Mouse (Mus musculus): ENCODE data around the gene Rabepk. TPM values are rescaled to one million over a fixed set of nuclear protein-coding genes. Genes with fewer than 3 reads are reported as not detected.
"Not testable (repeated sequence)": the region's sequence is repeated elsewhere in the genome, so short reads cannot be mapped to it uniquely, and the experiment has no call there.

The Rabepk gene
- polyA plus RNA-seq, 1 experiment, result 59.9 TPM

DNA sequence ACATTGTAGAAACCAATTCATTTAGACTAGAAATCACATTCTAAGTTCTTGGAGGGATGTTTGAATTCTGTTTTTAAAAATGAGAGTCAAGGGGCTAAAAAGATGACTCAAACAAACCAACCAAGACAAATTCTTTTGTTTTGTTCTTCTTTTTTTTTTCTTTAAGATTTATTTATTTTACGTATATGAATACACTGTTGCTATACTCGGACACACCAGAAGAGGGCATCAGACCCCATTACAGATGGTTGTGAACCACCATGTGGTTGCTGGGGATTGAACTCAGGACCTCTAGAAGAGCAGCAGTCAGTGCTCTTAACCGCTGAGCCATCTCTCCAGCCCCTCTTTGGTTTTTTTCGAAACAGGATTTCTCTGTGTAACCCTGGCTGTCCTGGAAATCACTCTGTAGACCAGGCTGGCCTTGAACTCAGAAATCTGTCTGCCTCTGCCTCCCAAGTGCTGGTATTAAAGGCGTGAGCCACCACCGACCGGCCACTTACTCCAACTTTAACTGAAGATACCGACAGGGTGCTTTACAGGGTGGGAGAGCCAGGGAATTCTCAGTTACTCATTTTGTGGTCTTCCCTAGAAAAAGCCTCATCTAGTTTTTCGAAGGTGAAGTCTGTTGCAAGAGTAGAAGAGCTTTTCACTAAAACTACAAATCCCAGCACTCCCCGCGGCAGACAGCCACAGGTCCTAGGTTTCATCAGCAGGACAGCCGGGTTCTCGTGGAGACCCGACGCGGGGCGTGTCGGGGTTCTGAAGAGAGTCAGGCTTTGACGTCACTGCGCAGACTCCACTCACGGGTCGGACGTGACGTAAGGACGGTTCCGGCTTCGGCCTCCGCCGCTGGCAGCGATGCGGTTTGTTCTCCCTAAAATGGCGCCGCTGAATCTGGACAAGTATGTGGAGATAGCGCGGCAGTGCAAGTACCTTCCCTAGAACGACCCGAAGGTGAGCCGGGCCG, 2.1 kb upstream of the Rabepk start:
- H3K36me3 ChIP-seq (ENCODE audit: control insufficient read depth, insufficient read depth), result peaks cover 26% of the 10 kb centered on the region
- H3K27me3 ChIP-seq (ENCODE audit: control insufficient read depth, insufficient read depth, insufficient read length), result no peaks in the 10 kb centered on the region
- TF ChIP-seq MAX (IDR thresholded peaks at IDR 0.05) (peak; percentile 84), FOSL1 (IDR thresholded peaks at IDR 0.05; ENCODE audit: insufficient read depth, low read length, poor library complexity, severe bottlenecking) (no peak), MYOG (IDR thresholded peaks at IDR 0.05; ENCODE audit: control insufficient read depth, extremely low read depth, insufficient read length) (no peak), USF1 (IDR thresholded peaks at IDR 0.05; ENCODE audit: low read depth) (no peak), CEBPB (IDR thresholded peaks at IDR 0.05; ENCODE audit: low read depth) (peak; percentile 84), MYOD1 (IDR thresholded peaks at IDR 0.05; ENCODE audit: control insufficient read depth, insufficient read length, low read depth) (no peak)
- H3ac ChIP-seq (ENCODE audit: control insufficient read depth, insufficient read length, low read depth), result peak overlapping the region; percentile 81
- H3K79me3 ChIP-seq (ENCODE audit: low read depth), result peaks cover 42% of the 10 kb centered on the region
- H3K79me2 ChIP-seq (ENCODE audit: control insufficient read depth, insufficient read depth), result peaks cover 60% of the 10 kb centered on the region
- peak overlapping the region; percentile 87 for H3K4me3 ChIP-seq (ENCODE audit: insufficient read depth, poor library complexity, severe bottlenecking)

- peaks cover 27% of the 10 kb centered on the region for H3K79me3 ChIP-seq (ENCODE audit: low read depth)
- no peaks in the 10 kb centered on the region for H3K27me3 ChIP-seq (ENCODE audit: control insufficient read depth, insufficient read depth, insufficient read length)
- H3K36me3 ChIP-seq (ENCODE audit: control insufficient read depth, insufficient read depth), result peaks cover 12% of the 10 kb centered on the region
- no peak overlapping the region for H3K4me3 ChIP-seq (ENCODE audit: insufficient read depth, poor library complexity, severe bottlenecking)
- TF ChIP-seq FOSL1 (IDR thresholded peaks at IDR 0.05; ENCODE audit: insufficient read depth, low read length, poor library complexity, severe bottlenecking) (no peak), CEBPB (IDR thresholded peaks at IDR 0.05; ENCODE audit: low read depth) (no peak), MYOD1 (IDR thresholded peaks at IDR 0.05; ENCODE audit: control insufficient read depth, insufficient read length, low read depth) (no peak), CTCF (IDR thresholded peaks at IDR 0.05; ENCODE audit: control insufficient read depth, insufficient read depth, insufficient read length) (no peak), MYOG (IDR thresholded peaks at IDR 0.05; ENCODE audit: control insufficient read depth, extremely low read depth, insufficient read length) (no peak), USF1 (IDR thresholded peaks at IDR 0.05; ENCODE audit: low read depth) (no peak), MAX (IDR thresholded peaks at IDR 0.05) (no peak)
- H3ac ChIP-seq (ENCODE audit: control insufficient read depth, insufficient read length, low read depth), result peak overlapping the region; percentile 18
- H3K79me2 ChIP-seq (ENCODE audit: control insufficient read depth, insufficient read depth), result peaks cover 45% of the 10 kb centered on the region
Measured at GRCm38 (mm10) chr2:34800371-34800770, 659 bp upstream of the Rabepk start.

DNA sequence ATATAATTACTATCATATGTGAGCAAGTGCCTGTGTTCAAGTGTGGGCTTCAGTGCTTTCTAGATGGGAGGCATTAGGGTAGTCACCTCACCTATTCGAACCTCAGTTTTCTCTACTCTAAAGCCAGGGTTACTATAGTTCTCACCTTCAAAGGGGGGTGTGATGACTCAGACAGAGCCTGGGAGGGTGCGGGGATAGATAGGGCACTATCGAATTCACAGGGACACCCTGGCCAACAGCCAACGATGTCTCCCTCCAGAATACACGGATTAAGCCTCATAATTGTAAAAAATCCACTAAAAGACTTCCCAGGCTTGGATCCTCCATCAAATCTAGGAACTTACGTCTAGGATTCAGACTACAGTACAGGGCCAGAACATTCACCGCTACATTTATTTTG, 4.3 kb downstream of the Rabepk start:
- TF ChIP-seq USF1 (IDR thresholded peaks at IDR 0.05; ENCODE audit: low read depth) (no peak), CEBPB (IDR thresholded peaks at IDR 0.05; ENCODE audit: low read depth) (no peak), MAX (IDR thresholded peaks at IDR 0.05) (no peak), MYOG (IDR thresholded peaks at IDR 0.05; ENCODE audit: control insufficient read depth, extremely low read depth, insufficient read length) (no peak), FOSL1 (IDR thresholded peaks at IDR 0.05; ENCODE audit: insufficient read depth, low read length, poor library complexity, severe bottlenecking) (no peak), CTCF (IDR thresholded peaks at IDR 0.05; ENCODE audit: control insufficient read depth, insufficient read depth, insufficient read length) (no peak)
- H3K27me3 ChIP-seq (ENCODE audit: control insufficient read depth, insufficient read depth, insufficient read length), result no peaks in the 10 kb centered on the region
- H3K79me2 ChIP-seq (ENCODE audit: control insufficient read depth, insufficient read depth), result peaks cover 13% of the 10 kb centered on the region
- H3ac ChIP-seq (ENCODE audit: control insufficient read depth, insufficient read length, low read depth), result no peak overlapping the region
- no peak overlapping the region for H3K4me3 ChIP-seq (ENCODE audit: insufficient read depth, poor library complexity, severe bottlenecking)
- H3K36me3 ChIP-seq (ENCODE audit: control insufficient read depth, insufficient read depth), result peaks cover 28% of the 10 kb centered on the region
- H3K79me3 ChIP-seq (ENCODE audit: low read depth), result no peaks in the 10 kb centered on the region

DNA sequence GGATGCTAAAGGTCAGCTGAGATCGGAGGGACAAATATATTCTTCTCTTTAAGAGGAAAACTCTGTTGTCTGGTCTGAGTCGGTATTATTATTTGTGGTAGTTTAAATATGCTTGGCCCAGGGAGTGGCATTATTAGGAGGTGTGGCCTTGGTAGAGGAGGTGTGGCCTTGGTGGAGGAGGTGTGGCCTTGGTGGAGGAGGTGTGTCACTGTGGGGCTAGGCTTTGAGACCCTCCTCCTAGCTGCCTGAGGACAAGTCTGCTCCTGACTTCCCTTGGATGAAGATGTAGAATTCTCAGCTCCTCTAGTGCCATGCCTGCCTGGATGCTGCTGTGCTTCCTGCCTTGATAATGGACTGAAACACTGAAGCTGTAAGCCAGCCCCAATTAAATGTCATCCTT, 5.2 kb downstream of the Rabepk start:
- Histone ChIP-seq H3K27me3 (ENCODE audit: control insufficient read depth, insufficient read depth, insufficient read length) (no peaks in the 10 kb centered on the region), H3K36me3 (ENCODE audit: control insufficient read depth, insufficient read depth) (peaks cover 36% of the 10 kb centered on the region), H3K79me3 (ENCODE audit: low read depth) (no peaks in the 10 kb centered on the region), H3K79me2 (ENCODE audit: control insufficient read depth, insufficient read depth) (peaks cover 13% of the 10 kb centered on the region), H3ac (ENCODE audit: control insufficient read depth, insufficient read length, low read depth) (no peak overlapping the region), H3K4me3 (ENCODE audit: insufficient read depth, poor library complexity, severe bottlenecking) (no peak overlapping the region)
- no peak for TF ChIP-seq MYOG (IDR thresholded peaks at IDR 0.05; ENCODE audit: control insufficient read depth, extremely low read depth, insufficient read length)
- no peak for TF ChIP-seq MYOD1 (IDR thresholded peaks at IDR 0.05; ENCODE audit: control insufficient read depth, insufficient read length, low read depth)
- no peak for TF ChIP-seq MAX (IDR thresholded peaks at IDR 0.05)
- TF ChIP-seq CTCF (IDR thresholded peaks at IDR 0.05; ENCODE audit: control insufficient read depth, insufficient read depth, insufficient read length), result no peak
- TF ChIP-seq CEBPB (IDR thresholded peaks at IDR 0.05; ENCODE audit: low read depth), result no peak
- TF ChIP-seq FOSL1 (IDR thresholded peaks at IDR 0.05; ENCODE audit: insufficient read depth, low read length, poor library complexity, severe bottlenecking), result no peak
- no peak for TF ChIP-seq USF1 (IDR thresholded peaks at IDR 0.05; ENCODE audit: low read depth)

- H3K4me3 ChIP-seq (ENCODE audit: insufficient read depth, poor library complexity, severe bottlenecking); H3K79me3 ChIP-seq (ENCODE audit: low read depth): not testable (repeated sequence)
- H3K36me3 ChIP-seq (ENCODE audit: control insufficient read depth, insufficient read depth), result peaks cover 50% of the 10 kb centered on the region
Measured at GRCm38 (mm10) chr2:34792543-34792942, 7.2 kb downstream of the Rabepk start.

DNA sequence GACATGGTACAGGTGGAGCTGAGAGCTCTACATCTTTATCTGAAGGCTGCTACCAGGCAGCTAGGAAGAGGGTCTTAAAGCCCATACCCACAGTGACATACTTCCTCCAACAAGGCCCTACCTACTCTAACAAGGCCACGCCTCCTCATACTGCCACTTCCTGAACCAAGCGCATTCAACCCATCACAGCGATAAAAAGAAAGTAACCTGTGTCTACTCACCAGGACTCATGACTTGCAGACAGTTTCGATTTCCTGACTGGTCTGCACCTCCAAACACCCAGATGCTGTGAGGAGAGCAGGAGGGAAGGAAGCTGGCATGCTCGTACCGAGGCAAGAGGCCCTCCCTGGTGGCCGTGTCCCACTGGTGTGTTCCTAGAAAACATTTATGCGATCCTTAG, 9.4 kb downstream of the Rabepk start:
- Histone ChIP-seq H3K27me3 (ENCODE audit: control insufficient read depth, insufficient read depth, insufficient read length) (no peaks in the 10 kb centered on the region), H3ac (ENCODE audit: control insufficient read depth, insufficient read length, low read depth) (no peak overlapping the region), H3K79me3 (ENCODE audit: low read depth) (no peaks in the 10 kb centered on the region), H3K4me3 (ENCODE audit: insufficient read depth, poor library complexity, severe bottlenecking) (no peak overlapping the region), H3K36me3 (ENCODE audit: control insufficient read depth, insufficient read depth) (peaks cover 62% of the 10 kb centered on the region), H3K79me2 (ENCODE audit: control insufficient read depth, insufficient read depth) (no peaks in the 10 kb centered on the region)
- TF ChIP-seq MAX (IDR thresholded peaks at IDR 0.05) (no peak), MYOD1 (IDR thresholded peaks at IDR 0.05; ENCODE audit: control insufficient read depth, insufficient read length, low read depth) (no peak), CEBPB (IDR thresholded peaks at IDR 0.05; ENCODE audit: low read depth) (no peak), FOSL1 (IDR thresholded peaks at IDR 0.05; ENCODE audit: insufficient read depth, low read length, poor library complexity, severe bottlenecking) (no peak), USF1 (IDR thresholded peaks at IDR 0.05; ENCODE audit: low read depth) (no peak), CTCF (IDR thresholded peaks at IDR 0.05; ENCODE audit: control insufficient read depth, insufficient read depth, insufficient read length) (no peak), MYOG (IDR thresholded peaks at IDR 0.05; ENCODE audit: control insufficient read depth, extremely low read depth, insufficient read length) (no peak)

More at GRCm38 (mm10) chr2:34792543-34792942, 7.2 kb downstream of the Rabepk start:
- H3K27me3 ChIP-seq (ENCODE audit: control insufficient read depth, insufficient read depth, insufficient read length); H3K79me2 ChIP-seq (ENCODE audit: control insufficient read depth, insufficient read depth); H3ac ChIP-seq (ENCODE audit: control insufficient read depth, insufficient read length, low read depth): not testable (repeated sequence)

All from C2C12 (cell line).